7 mouse cellular contexts compared by ENCODE assay signal in the genomic region with DNA sequence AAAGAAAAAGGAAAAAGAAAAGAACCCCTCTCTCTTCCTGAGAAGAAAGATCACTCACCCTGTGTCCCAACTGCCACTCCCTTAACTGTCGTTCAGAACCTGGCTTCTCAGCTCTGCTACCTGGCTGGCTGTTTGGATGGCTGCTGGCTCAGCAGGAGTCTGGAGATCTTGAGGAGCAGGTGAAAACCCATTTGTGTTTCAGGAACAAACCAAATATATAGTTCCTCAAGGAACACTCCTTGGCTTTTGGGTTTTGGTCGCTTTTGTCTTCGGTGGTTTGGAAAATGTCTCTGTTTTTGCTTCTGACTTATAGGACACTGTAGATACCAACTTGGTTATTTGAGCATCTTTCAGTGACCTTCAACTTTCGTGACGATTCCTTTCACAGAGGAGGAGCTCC. TPM values are rescaled to one million over a fixed set of nuclear protein-coding genes. Genes with fewer than 3 reads are reported as not detected.
DNase-seq lines count a peak whose midpoint lies in the region; ATAC-seq and TF ChIP-seq lines count a peak whose summit lies in the region.

A gene (minus strand): TSS at position 101 of the 400 bp plus-strand sequence.

- no peak for TF ChIP-seq CTCF in stomach, postnatal 0 days (IDR thresholded peaks at IDR 0.05; ENCODE audit: low read depth)

- no peak for DNase-seq in thymus, postnatal 0 days (ENCODE audit: low spot score)
- DNase-seq in thymus, adult 18-20 months, result no peak
- no peak for DNase-seq in hindbrain, embryonic 10.5 days (ENCODE audit: low spot score)
- no peak for DNase-seq in stomach, postnatal 0 days (ENCODE audit: low spot score)
- no peak for DNase-seq in frontal cortex, postnatal 10 days (ENCODE audit: low spot score in 2 of 2)

- ATAC-seq in forebrain, embryonic 12.5 days (ENCODE audit: low FRiP score), result no peak
- no peak for ATAC-seq in liver, embryonic 12.5 days
- no peak for ATAC-seq in stomach, postnatal 0 days (ENCODE audit: low FRiP score, low TSS enrichment)

- H3K9me3 ChIP-seq in forebrain, embryonic 12.5 days, result no peaks in the 10 kb centered on the region
- H3K9me3 ChIP-seq in hindbrain, embryonic 10.5 days, result no peaks in the 10 kb centered on the region
- H3K9me3 ChIP-seq in liver, embryonic 12.5 days (replicated peaks), result no peaks in the 10 kb centered on the region
- no peaks in the 10 kb centered on the region for H3K9me3 ChIP-seq in stomach, postnatal 0 days (ENCODE audit: control insufficient read depth, low read length)

- H3K27me3 ChIP-seq in forebrain, embryonic 12.5 days, result no peaks in the 10 kb centered on the region
- H3K27me3 ChIP-seq in hindbrain, embryonic 10.5 days (ENCODE audit: insufficient read depth, poor library complexity, severe bottlenecking), result no peaks in the 10 kb centered on the region
- H3K27me3 ChIP-seq in liver, embryonic 12.5 days (replicated peaks), result no peaks in the 10 kb centered on the region
- no peaks in the 10 kb centered on the region for H3K27me3 ChIP-seq in stomach, postnatal 0 days (ENCODE audit: control insufficient read depth, insufficient read depth, low read length)

- no peak for TF ChIP-seq EP300 in stomach, postnatal 0 days (optimal IDR thresholded peaks at IDR 0.05)

- H3K4me1 ChIP-seq in forebrain, embryonic 12.5 days, result no peaks in the 10 kb centered on the region
- no peaks in the 10 kb centered on the region for H3K4me1 ChIP-seq in hindbrain, embryonic 10.5 days (replicated peaks)
- 0 out of 2 replicates have a peak, but pooled peaks cover 1% of the 10 kb centered on the region for H3K4me1 ChIP-seq in liver, embryonic 12.5 days
- H3K4me1 ChIP-seq in stomach, postnatal 0 days (replicated peaks; ENCODE audit: control insufficient read depth, insufficient read depth), result no peaks in the 10 kb centered on the region

- H3K36me3 ChIP-seq in forebrain, embryonic 12.5 days (replicated peaks), result no peaks in the 10 kb centered on the region
- no peaks in the 10 kb centered on the region for H3K36me3 ChIP-seq in hindbrain, embryonic 10.5 days
- no peaks in the 10 kb centered on the region for H3K36me3 ChIP-seq in liver, embryonic 12.5 days
- no peaks in the 10 kb centered on the region for H3K36me3 ChIP-seq in stomach, postnatal 0 days (ENCODE audit: control insufficient read depth, insufficient read depth, low read length)

- no peak within 1 kb of the TSS for H3K27ac ChIP-seq in forebrain, embryonic 12.5 days
- no peak within 1 kb of the TSS for H3K27ac ChIP-seq in hindbrain, embryonic 10.5 days
- no peak within 1 kb of the TSS for H3K27ac ChIP-seq in liver, embryonic 12.5 days
- H3K27ac ChIP-seq in stomach, postnatal 0 days (replicated peaks), result no peak within 1 kb of the TSS

- no peak within 1 kb of the TSS for H3K9ac ChIP-seq in forebrain, embryonic 12.5 days
- no peak within 1 kb of the TSS for H3K9ac ChIP-seq in liver, embryonic 12.5 days
- no peak within 1 kb of the TSS for H3K9ac ChIP-seq in stomach, postnatal 0 days (ENCODE audit: low read length)

- H3K4me3 ChIP-seq in forebrain, embryonic 12.5 days (replicated peaks), result no peak within 1 kb of the TSS
- H3K4me3 ChIP-seq in hindbrain, embryonic 10.5 days, result no peak within 1 kb of the TSS
- H3K4me3 ChIP-seq in liver, embryonic 12.5 days, result no peak within 1 kb of the TSS
- H3K4me3 ChIP-seq in stomach, postnatal 0 days (ENCODE audit: low read depth, low read length), result no peak within 1 kb of the TSS

- H3K4me2 ChIP-seq in forebrain, embryonic 12.5 days, result no peak within 1 kb of the TSS
- no peak within 1 kb of the TSS for H3K4me2 ChIP-seq in liver, embryonic 12.5 days
- H3K4me2 ChIP-seq in stomach, postnatal 0 days (replicated peaks; ENCODE audit: low read depth), result no peak within 1 kb of the TSS

- WGBS in forebrain, embryonic 12.5 days, result 77% methylated on average over 5 of the region's 5 CpGs
- 83% methylated on average over 5 of the region's 5 CpGs for WGBS in hindbrain, embryonic 10.5 days
- 77% methylated on average over 5 of the region's 5 CpGs for WGBS in liver, embryonic 12.5 days (ENCODE audit: insufficient replicate concordance)
- WGBS in stomach, postnatal 0 days, result 73% methylated on average over 5 of the region's 5 CpGs

RNA-seq across cellular contexts. Expression of the gene that starts here (rescaled TPM):
- 51.2 and 53.5 TPM in 2 replicates for polyA plus RNA-seq in thymus, postnatal 0 days (2015; fragmentation: Nextera tagmentation; extraction: Ambion mirVana)
- 73.5 and 76.0 TPM in 2 replicates for polyA plus RNA-seq in forebrain, embryonic 12.5 days (2016; fragmentation: Nextera tagmentation; extraction: Ambion mirVana)
- 76.4 and 78.7 TPM in 2 replicates for polyA plus RNA-seq in hindbrain, embryonic 10.5 days (2016; fragmentation: Nextera tagmentation; extraction: Ambion mirVana)
- 43.2 TPM in 2 replicates for polyA plus RNA-seq in liver, embryonic 12.5 days (2016; fragmentation: Nextera tagmentation; extraction: Ambion mirVana)
- 40.4 and 40.6 TPM in 2 replicates for polyA plus RNA-seq in stomach, postnatal 0 days (2015; fragmentation: Nextera tagmentation; extraction: Ambion mirVana)
